Mouse (Mus musculus) retina, adult 2 months (tissue): ENCODE data around the gene Gm19410.

Source experiments
- DNase-seq: peaks from one replicate; pipeline ENCODE4 v3.0.0-alpha.2; 2012; ENCODE audit warnings: low read depth, low spot score

Gene Gm19410

DNA sequence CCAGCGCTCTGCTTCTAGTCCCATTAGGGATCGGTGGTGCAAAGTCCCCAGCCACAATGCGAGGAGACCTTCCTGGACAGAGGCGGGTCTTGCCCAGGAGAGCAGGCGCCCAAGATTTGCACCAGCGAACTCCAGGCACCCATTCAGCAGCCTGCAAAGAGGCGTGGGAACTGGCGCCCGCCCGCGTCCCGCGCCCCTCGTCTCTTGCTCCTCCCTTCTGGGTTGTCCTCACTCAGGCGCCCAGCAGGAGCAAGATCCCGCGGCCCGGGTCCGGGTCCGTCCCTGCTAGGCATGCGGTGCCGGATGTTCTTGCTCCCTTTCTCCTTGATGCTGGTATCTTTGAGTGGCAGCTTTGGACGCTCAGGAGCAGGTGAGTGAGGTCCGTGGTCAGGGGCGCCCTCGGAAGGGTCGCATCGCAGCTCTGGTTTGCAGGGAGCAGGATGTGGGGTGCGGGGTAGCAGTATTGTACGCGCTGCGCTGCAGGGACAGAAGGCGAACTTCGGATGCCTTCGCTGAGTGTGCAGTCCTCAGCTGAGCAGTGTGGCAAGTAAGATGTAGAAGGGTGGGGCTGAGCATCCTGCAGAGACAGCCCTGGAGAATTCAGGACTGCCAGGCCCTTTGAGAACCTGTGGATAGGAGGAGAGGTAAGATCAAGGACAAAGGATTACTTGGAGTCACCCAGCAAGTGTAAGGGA lies at the start of gene Gm19410:
TSS of gene Gm19410 (plus strand) at position 292 of the 695 bp plus-strand sequence.
- DNase-seq: no peak

DNA sequence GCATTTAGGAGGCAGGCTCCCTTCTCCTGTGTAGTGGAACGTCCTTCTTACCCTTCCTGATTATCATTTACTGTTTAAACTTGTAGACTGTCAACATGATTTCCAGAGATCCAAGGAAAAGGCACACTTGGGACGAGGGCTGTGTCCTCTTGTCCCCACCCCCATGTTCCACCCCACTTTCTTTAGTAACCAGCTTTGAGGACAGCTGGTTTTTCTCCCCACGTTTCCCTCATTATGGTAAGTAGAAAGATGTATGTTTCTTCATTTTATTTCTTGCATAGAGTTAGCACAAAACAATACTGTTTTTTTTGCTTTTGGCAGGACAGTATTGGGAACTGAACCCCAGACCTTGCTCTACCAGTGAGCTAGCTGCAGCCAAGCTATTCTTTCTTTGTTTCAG lies 34.8 kb upstream of the Gm19410 start:
- no peak for DNase-seq

DNA sequence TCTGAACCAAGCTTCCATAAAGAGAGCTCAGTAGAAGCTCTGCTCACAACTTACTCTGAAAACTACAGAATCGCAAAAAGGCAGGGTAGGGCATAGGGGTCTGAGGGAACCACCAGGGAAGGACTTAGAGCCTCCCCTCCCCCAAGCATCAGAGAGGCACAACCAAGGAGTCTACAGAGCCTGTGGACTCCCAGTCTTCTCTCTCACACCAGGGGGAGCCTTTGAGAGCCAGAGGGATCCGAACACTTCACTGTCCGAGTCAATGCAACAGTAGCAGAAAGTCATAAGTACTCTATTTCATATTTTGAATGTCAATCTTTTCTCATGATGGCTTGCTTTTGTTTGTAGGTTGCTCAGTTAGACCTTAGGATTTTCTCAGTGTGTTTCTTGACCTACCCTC lies 30.2 kb upstream of the Gm19410 start:
- DNase-seq: peak; percentile 6

DNA sequence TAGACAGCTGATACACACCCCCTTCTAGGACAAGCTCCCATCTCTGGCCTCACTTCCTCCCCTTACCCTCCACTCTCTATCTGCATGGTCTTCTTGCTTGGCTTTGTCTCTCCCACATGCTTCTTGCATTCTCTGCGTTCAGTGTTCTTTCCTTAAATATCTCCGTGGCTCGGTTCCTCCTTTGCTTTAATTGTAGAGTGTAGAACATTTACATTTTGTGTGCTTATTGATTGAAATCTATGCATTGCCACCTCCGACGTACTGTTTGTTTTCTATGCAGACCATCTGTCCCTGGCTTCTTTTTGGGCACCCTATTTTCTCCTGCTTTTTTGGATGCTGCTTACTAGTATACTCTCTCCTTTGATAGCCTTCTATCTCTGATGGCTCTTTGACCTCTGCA lies 9.4 kb upstream of the Gm19410 start:
- DNase-seq: no peak

DNA sequence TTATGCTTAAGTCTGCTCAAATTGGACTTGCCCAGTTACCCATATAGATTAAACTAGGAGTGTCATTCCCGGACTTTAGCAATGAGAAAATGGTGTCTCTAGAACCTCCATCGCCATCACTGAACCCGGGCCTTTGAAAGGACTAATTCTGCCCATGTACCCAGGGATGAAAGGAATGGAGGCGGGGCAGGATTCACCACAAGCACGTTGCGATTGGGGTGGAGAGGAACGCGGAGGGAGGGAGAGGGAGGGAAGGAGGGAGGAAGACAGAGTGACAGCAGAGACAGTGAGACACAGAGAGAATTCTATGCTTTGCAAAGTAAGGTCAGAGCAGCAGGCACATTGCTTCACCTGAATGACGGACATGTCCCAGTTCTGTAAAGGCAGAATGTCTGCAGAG lies 570 bp upstream of the Gm19410 start:
- DNase-seq: no peak

DNA sequence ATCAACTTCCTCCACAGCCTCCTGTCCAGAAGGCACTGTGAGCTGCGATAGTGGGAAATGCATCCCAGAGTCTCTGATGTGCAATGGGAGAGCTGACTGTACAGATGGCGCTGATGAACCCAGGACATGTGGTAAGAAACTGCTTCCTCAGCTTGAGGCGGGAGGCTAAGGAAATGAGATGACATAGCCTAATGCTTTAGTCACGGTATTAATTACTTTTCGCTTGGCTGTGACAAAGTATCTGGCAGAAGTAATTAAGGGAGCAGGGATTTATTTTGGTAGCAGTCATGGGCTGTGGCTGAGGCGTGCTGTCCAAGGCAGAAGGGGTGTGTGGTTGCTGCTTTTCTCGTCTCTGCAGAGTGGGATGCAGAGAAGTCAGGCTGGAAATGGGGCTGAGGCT lies 7.9 kb downstream of the Gm19410 start:
- DNase-seq: no peak
